Mouse (Mus musculus) kidney, adult 2 months (tissue): Measurements from ENCODE around the gene Catsperg1.

Source experiments
- CTCF ChIP-seq: fragments of 200-500 bp; conservative IDR thresholded peaks from 2 replicates; pipeline ENCODE4 v1.5.1; 2011; ENCODE audit warnings: low read depth, mild to moderate bottlenecking, control low read depth, low read length, moderate library complexity, mixed read lengths; ENCODE audit not compliant: insufficient read depth, insufficient read length
- POLR2A ChIP-seq: fragments of 200-500 bp; IDR thresholded peaks from one replicate; pipeline ENCODE4 v1.6.1; 2011; ENCODE audit warnings: low read depth, low read length, control low read depth

GRCm38 (mm10) chr7:29178106-29178505 lies 35.7 kb downstream of the Catsperg1 start:
- TF ChIP-seq CTCF (no peak), POLR2A (no peak)
